Mouse (Mus musculus) G1E (cell line): ENCODE results near the gene Gpbp1. TPM values are rescaled to one million over a fixed set of nuclear protein-coding genes. Genes with fewer than 3 reads are reported as not detected.

Experiments used
- ATAC-seq: 2 replicates; pipeline ENCODE4 v1.8.0; 2016; ENCODE audit warnings: mild to moderate bottlenecking; ENCODE audit not compliant: insufficient number of reproducible peaks, poor library complexity, low FRiP score, severe bottlenecking; ENCODE audit errors: extremely low read depth
- DNase-seq: peaks from one replicate; pipeline ENCODE4 v3.0.0; 2012; ENCODE audit warnings: low spot score
- H3K27me3 ChIP-seq: 2 replicates; pipeline ENCODE4 v1.6.1; 2012; ENCODE audit warnings: mild to moderate bottlenecking, low read length, inconsistent platforms; ENCODE audit not compliant: insufficient read depth
- H3K36me3 ChIP-seq: replicated peaks from 2 replicates; pipeline ENCODE3; 2012; ENCODE audit warnings: mild to moderate bottlenecking, inconsistent platforms
- H3K4me1 ChIP-seq: 2 replicates; pipeline ENCODE4 v1.6.1; 2012; ENCODE audit warnings: low read depth, low read length, inconsistent platforms, mixed read lengths; ENCODE audit not compliant: insufficient read depth
- H3K4me3 ChIP-seq: 2 replicates; pipeline ENCODE4 v1.5.1; 2012; ENCODE audit warnings: low read depth, mild to moderate bottlenecking, inconsistent platforms, low read length, moderate library complexity, mixed read lengths
- H3K9me3 ChIP-seq: replicated peaks from 2 replicates; pipeline ENCODE4 v1.6.1; 2012; ENCODE audit warnings: inconsistent platforms
- CTCF ChIP-seq: IDR thresholded peaks from 2 replicates; pipeline ENCODE4 v1.5.1; 2012; ENCODE audit warnings: low read depth, low read length, inconsistent platforms, mixed read lengths
- GATA1 ChIP-seq: IDR thresholded peaks from 2 replicates; pipeline ENCODE4 v1.6.1; 2012; ENCODE audit warnings: borderline replicate concordance, low read length, inconsistent platforms, mixed read lengths
- GATA2 ChIP-seq: IDR thresholded peaks from 2 replicates; pipeline ENCODE4 v1.6.1; 2012; ENCODE audit warnings: low read depth, low read length, inconsistent platforms, borderline replicate concordance
- POLR2AphosphoS5 ChIP-seq: IDR thresholded peaks from 2 replicates; pipeline ENCODE4 v1.6.1; 2012; ENCODE audit warnings: low read depth, low read length, inconsistent platforms; ENCODE audit not compliant: insufficient replicate concordance
- TAL1 ChIP-seq: conservative IDR thresholded peaks from 2 replicates; pipeline ENCODE4 v1.6.1; 2012; ENCODE audit warnings: low read depth, low read length, inconsistent platforms, mixed read lengths
- polyA plus RNA-seq: library from polyadenylated mRNA; stranded (reverse); fragments of >175 nt; gene quantifications from 2 replicates; pipeline ENCODE4 v1.2.3, GENCODE M21; 2012
- total RNA-seq, 2 experiments: library from RNA; stranded (forward) in 1 of 2; stranded (reverse) in 1 of 2; fragments of 200-1000 nt in 1 of 2; fragments of >200 nt in 1 of 2; fragmentation: Nextera tagmentation in 1 of 2; gene quantifications; 2 replicates each; pipeline ENCODE4 v1.2.3; 2014 to 2017

The Gpbp1 gene
- total and polyA plus RNA-seq, 3 experiments, result 11.4 to 160 (median 153) TPM

DNA sequence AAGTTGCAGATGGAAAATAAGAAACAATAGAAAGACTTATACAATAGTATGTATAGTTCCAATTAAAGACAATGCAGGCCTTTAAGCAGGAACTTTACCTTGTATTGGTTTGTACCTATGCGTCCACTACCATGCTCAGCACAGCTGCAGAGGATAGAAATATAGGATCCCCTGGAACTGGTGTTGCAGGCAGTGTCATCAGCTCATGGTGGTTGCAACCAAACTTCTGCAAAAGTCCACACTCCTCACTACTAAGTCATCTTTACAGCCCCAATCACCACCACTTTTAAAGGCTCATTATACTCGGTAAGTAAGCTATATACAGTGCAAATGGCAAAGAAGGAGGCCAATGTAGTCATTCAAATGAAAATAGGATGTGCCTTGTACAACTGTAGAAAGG, 12.2 kb downstream of the Gpbp1 start:
- Histone ChIP-seq H3K4me3 (no peak overlapping the region), H3K36me3 (peaks cover 65% of the 10 kb centered on the region), H3K9me3 (no peaks in the 10 kb centered on the region), H3K27me3 (no peaks in the 10 kb centered on the region), H3K4me1 (peaks cover 63% of the 10 kb centered on the region)
- TF ChIP-seq GATA2, result no peak
- no peak for TF ChIP-seq TAL1
- TF ChIP-seq POLR2AphosphoS5, result no peak
- TF ChIP-seq CTCF, result no peak
- no peak for TF ChIP-seq GATA1
- ATAC-seq (no peak), DNase-seq (no peak)

DNA sequence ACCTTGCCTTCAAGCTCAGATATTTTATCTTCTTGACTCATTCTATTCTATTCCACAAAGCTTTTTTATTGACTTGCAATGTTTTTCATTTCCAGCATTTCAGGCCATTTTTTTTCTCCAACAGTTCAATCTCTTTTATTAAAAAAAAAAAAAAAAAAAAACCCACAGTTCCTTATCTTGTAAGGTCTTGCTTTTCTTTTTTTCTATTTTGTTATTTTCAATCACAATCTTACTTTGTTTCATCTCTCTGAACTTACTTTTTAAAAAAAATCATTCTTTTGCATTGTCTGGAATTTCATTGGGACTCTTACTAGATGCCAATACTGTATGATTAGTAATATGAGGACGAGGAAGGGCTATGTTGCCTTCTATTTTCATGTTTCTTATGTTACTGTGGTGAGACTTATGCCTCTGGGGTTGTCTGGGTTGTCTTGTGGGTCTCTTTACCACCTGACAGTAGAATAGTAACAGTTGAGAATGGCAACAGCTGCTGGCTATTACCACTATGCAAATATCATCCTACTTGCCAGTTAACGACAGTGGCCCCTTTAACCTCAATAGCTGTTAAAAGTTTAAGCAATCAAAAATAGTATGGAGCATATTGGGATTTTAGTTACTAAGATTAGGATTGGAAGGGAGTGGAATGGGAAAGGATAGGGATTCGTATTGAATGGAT, 19.2 kb downstream of the Gpbp1 start:
- ATAC-seq (no peak), DNase-seq (no peak)
- H3K27me3 ChIP-seq, result no peaks in the 10 kb centered on the region
- H3K36me3 ChIP-seq, result peaks cover 41% of the 10 kb centered on the region
- H3K4me3 ChIP-seq, result no peak overlapping the region
- peaks cover 32% of the 10 kb centered on the region for H3K4me1 ChIP-seq
- no peaks in the 10 kb centered on the region for H3K9me3 ChIP-seq
- TF ChIP-seq CTCF, result no peak
- no peak for TF ChIP-seq POLR2AphosphoS5
- TF ChIP-seq TAL1, result no peak
- TF ChIP-seq GATA2, result no peak
- no peak for TF ChIP-seq GATA1

GRCm38 (mm10) chr13:111467350-111467749, 22.6 kb downstream of the Gpbp1 start:
- DNase-seq, result no peak
- H3K36me3 ChIP-seq, result peaks cover 52% of the 10 kb centered on the region
- H3K27me3 ChIP-seq, result no peaks in the 10 kb centered on the region
- H3K9me3 ChIP-seq, result no peaks in the 10 kb centered on the region
- ATAC-seq, result no peak
- H3K4me3 ChIP-seq, result no peak overlapping the region
- TF ChIP-seq GATA1 (no peak), POLR2AphosphoS5 (no peak), TAL1 (no peak), GATA2 (no peak), CTCF (no peak)
- peaks cover 13% of the 10 kb centered on the region; the same call in 1 of the 2 replicates for H3K4me1 ChIP-seq

DNA sequence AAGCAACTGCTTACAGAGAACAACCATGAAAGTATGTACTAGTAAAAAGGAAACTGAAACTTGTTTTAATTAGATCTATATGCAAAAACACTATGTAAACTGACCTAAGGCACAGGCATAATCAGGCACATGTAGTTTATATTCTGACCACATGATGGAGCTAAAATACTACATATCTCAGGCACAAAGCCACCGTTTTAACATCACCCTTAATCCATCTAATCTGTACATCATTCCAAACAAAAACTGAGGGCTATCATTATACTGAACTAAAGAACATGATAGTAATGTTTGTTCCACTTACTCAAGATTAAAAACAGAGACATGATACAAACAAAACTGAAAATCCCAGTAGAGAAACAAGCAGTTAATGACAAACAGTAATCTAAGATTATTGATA, 28.5 kb downstream of the Gpbp1 start:
- Histone ChIP-seq H3K36me3 (peaks cover 54% of the 10 kb centered on the region), H3K4me1 (peaks cover 15% of the 10 kb centered on the region; the same call in 1 of the 2 replicates), H3K4me3 (no peak overlapping the region), H3K27me3 (no peaks in the 10 kb centered on the region), H3K9me3 (no peaks in the 10 kb centered on the region)
- peak; percentile 43; the same call in 1 of the 2 replicates for TF ChIP-seq CTCF
- TF ChIP-seq TAL1, result no peak
- no peak for DNase-seq
- ATAC-seq, result peak; percentile 45; the same call in 1 of the 2 replicates

- H3K36me3 ChIP-seq, result peaks cover 52% of the 10 kb centered on the region
- H3K9me3 ChIP-seq, result no peaks in the 10 kb centered on the region
- H3K4me1 ChIP-seq, result peaks cover 23% of the 10 kb centered on the region
- H3K4me3 ChIP-seq, result no peak overlapping the region
- DNase-seq, result no peak
- no peaks in the 10 kb centered on the region for H3K27me3 ChIP-seq
- ATAC-seq, result no peak
- TF ChIP-seq GATA1, result no peak
- no peak for TF ChIP-seq TAL1
- no peak for TF ChIP-seq GATA2
- TF ChIP-seq POLR2AphosphoS5, result no peak
- TF ChIP-seq CTCF, result no peak
Measured at GRCm38 (mm10) chr13:111456790-111457189, 33.1 kb downstream of the Gpbp1 start.

- TF ChIP-seq POLR2AphosphoS5, result no peak
- TF ChIP-seq GATA1, result no peak
- TF ChIP-seq CTCF, result no peak
- TF ChIP-seq GATA2, result no peak
- no peak for TF ChIP-seq TAL1
- Histone ChIP-seq H3K36me3 (peaks cover 47% of the 10 kb centered on the region), H3K4me1 (peaks cover 10% of the 10 kb centered on the region), H3K9me3 (no peaks in the 10 kb centered on the region), H3K27me3 (no peaks in the 10 kb centered on the region), H3K4me3 (no peak overlapping the region)
- DNase-seq (no peak), ATAC-seq (no peak)
Measured at GRCm38 (mm10) chr13:111444325-111444724, 45.6 kb downstream of the Gpbp1 start.

DNA sequence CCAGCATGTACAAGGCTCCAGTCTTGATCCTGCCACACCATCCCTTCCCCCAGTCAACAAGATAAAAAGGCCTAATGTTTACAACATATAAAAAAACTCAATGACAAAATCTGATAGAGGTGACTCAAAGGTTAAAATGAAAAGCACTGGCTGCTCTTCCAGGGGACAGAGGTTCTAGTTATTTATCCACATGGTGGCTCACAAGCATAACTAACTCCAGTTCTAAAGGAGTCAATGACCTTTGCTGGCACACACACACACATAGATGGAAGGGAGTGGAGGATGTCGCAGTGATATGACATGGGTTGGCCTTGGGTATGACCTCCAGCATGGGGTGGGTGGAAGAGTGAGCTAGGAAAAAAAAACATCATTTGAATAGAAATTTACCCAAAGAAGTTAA, 58.7 kb downstream of the Gpbp1 start:
- Histone ChIP-seq H3K36me3 (peaks cover 69% of the 10 kb centered on the region), H3K4me1 (peaks cover 7% of the 10 kb centered on the region), H3K27me3 (no peaks in the 10 kb centered on the region), H3K4me3 (no peak overlapping the region), H3K9me3 (no peaks in the 10 kb centered on the region)
- DNase-seq, result no peak
- TF ChIP-seq GATA2 (no peak), TAL1 (no peak), POLR2AphosphoS5 (no peak), GATA1 (no peak), CTCF (no peak)
- ATAC-seq, result no peak
